Mouse (Mus musculus) E14TG2a.4 (cell line): ENCODE measurements at regions not wholly inside any gene's neighbourhood (a gene's known extent, or its start where the extent isn't known, plus 50 kb on each side); places are given as distances from the start of the nearest gene placed in this dataset.

Experiments used
- CTCF ChIP-seq: conservative IDR thresholded peaks from 2 replicates; pipeline ENCODE4 v1.5.1; 2014; ENCODE audit warnings: low read length
- NANOG ChIP-seq: IDR thresholded peaks from 2 replicates; pipeline ENCODE4 v1.6.1; 2014; ENCODE audit warnings: borderline replicate concordance, low read length, mixed read lengths
- POU5F1 ChIP-seq: IDR thresholded peaks from 2 replicates; pipeline ENCODE4 v1.6.1; 2014; ENCODE audit warnings: low read length, borderline replicate concordance

DNA sequence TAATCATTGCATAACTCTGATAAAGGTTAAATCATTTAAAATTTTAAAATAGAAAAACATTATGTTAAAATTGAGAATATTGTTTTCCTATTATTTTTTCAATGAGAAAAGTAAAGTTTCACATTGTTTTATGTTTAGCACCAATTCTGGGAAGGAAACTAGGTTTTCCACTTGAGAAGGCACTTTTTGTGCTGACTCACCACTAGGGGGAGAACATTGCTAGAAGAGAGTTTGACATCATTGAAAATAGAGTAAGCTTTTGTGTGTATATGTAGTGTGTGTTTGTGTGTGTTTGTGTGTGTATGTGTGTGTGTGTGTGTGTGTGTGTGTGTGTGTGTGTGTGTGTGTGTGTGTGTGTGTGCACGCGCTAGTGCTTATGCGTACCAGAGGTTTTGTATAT lies 66.9 kb downstream of the Gm11146 start:
- TF ChIP-seq CTCF, result peak; percentile 40
- TF ChIP-seq POU5F1, result no peak
- TF ChIP-seq NANOG, result no peak
